Mouse (Mus musculus): Measurements from ENCODE around the gene Gpr18.

DNA sequence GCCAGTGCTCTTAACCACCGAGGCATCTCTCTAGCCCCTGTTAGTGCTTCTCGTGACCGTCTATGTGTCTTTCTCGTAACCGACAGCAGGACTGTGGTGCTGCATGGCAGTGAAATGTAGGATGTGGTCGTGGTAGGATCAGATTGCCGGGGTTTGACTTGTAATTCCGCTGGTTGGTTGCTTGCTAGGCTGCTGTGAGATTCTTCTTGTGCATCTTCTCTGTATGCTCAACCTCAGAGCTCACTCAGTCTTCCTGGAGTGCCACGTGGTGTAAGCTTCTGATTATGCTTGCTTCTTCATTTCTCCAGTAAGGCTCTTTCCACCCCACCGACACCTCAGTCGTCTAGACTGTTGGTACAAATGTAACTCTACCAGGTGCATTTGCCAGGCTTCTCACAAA, 17.1 kb downstream of the Gpr18 start:
- no peak for TF ChIP-seq CTCF (IDR thresholded peaks at IDR 0.05)
- TF ChIP-seq EP300 (IDR thresholded peaks at IDR 0.05): no peak
